19 mouse cellular contexts compared by ENCODE assay signal in the genomic region with DNA sequence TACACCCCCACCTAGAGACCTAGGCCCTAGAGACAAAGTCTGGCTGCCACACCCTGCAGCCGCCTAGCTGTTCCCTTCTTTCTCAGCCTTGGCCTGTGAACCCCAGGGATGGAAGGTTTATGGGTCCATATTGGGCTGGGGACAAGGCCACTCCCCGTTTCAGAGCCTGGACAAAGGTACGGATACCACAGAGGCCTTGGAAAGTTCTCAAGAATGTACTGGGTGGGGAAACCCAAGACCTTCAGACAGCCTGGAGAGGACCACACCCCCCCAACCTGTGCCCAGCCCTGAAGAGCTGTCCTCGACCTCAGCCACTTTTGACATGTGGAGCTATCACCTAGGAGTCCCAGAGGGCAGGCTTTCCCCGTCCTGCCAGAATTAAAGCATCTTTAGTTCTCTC. TPM values are rescaled to one million over a fixed set of nuclear protein-coding genes. Genes with fewer than 3 reads are reported as not detected.
DNase-seq lines count a peak whose midpoint lies in the region; ATAC-seq and TF ChIP-seq lines count a peak whose summit lies in the region.
"Had no signal": no experiment of that assay in that cellular context is flagged by ENCODE, and none has a peak within 500 bp of the region (broad histone marks: within the 10 kb centered on the region; RNA-seq: fewer than 3 reads in every experiment).

No protein-coding gene starts in this region.

- no peaks in the 10 kb centered on the region for H3K36me3 ChIP-seq in hindbrain, embryonic 16.5 days (ENCODE audit: control insufficient read depth, insufficient read depth, low read length)
- H3K36me3 ChIP-seq in hindbrain, embryonic 13.5 days = no peaks in the 10 kb centered on the region
- H3K36me3 ChIP-seq in intestine, embryonic 14.5 days (ENCODE audit: control insufficient read depth, insufficient read depth, low read length) = no peaks in the 10 kb centered on the region
- H3K36me3 ChIP-seq in intestine, postnatal 0 days (ENCODE audit: control insufficient read depth, insufficient read depth) = no peaks in the 10 kb centered on the region
- no peaks in the 10 kb centered on the region for H3K36me3 ChIP-seq in forebrain, embryonic 10.5 days (replicated peaks)
- H3K36me3 ChIP-seq in midbrain, postnatal 0 days (ENCODE audit: insufficient read depth, low read length) = no peaks in the 10 kb centered on the region
- H3K36me3 ChIP-seq: embryonic facial prominence, embryonic 12.5 days; heart, embryonic 10.5 days; heart, embryonic 15.5 days had no signal

- H3K4me3 ChIP-seq in hindbrain, embryonic 16.5 days (ENCODE audit: low read length) = no peak overlapping the region
- no peak overlapping the region for H3K4me3 ChIP-seq in hindbrain, embryonic 13.5 days
- H3K4me3 ChIP-seq in intestine, embryonic 14.5 days (ENCODE audit: low read depth, low read length) = no peak overlapping the region
- no peak overlapping the region for H3K4me3 ChIP-seq in intestine, postnatal 0 days (ENCODE audit: low read depth, low read length)
- H3K4me3 ChIP-seq in forebrain, embryonic 10.5 days = no peak overlapping the region
- H3K4me3 ChIP-seq in midbrain, postnatal 0 days (ENCODE audit: low read depth, low read length) = no peak overlapping the region
- H3K4me3 ChIP-seq: embryonic facial prominence, embryonic 12.5 days; gastrocnemius, adult 2 months; heart, embryonic 10.5 days; heart, embryonic 15.5 days had no signal

- ATAC-seq in hindbrain, embryonic 16.5 days = no peak
- ATAC-seq in hindbrain, embryonic 13.5 days (ENCODE audit: low FRiP score) = no peak
- ATAC-seq in intestine, embryonic 14.5 days (replicated peaks; ENCODE audit: low FRiP score, low TSS enrichment, low read depth) = no peak
- ATAC-seq in intestine, postnatal 0 days = peak; percentile 2; the same call in 1 of the 2 replicates
- ATAC-seq in midbrain, postnatal 0 days (ENCODE audit: low FRiP score) = no peak
- ATAC-seq: forebrain, embryonic 14.5 days had no signal

- peaks cover 2% of the 10 kb centered on the region; the same call in 1 of the 2 replicates for H3K9me3 ChIP-seq in hindbrain, embryonic 16.5 days (ENCODE audit: control insufficient read depth, low read length)
- H3K9me3 ChIP-seq in hindbrain, embryonic 13.5 days = no peaks in the 10 kb centered on the region
- H3K9me3 ChIP-seq in intestine, embryonic 14.5 days (ENCODE audit: control insufficient read depth, low read length) = no peaks in the 10 kb centered on the region
- H3K9me3 ChIP-seq in intestine, postnatal 0 days (ENCODE audit: control insufficient read depth) = no peaks in the 10 kb centered on the region
- H3K9me3 ChIP-seq in forebrain, embryonic 10.5 days = peaks cover 4% of the 10 kb centered on the region; the same call in 1 of the 2 replicates
- H3K9me3 ChIP-seq in midbrain, postnatal 0 days (ENCODE audit: low read length) = no peaks in the 10 kb centered on the region
- H3K9me3 ChIP-seq: embryonic facial prominence, embryonic 12.5 days had no signal

- peaks cover 3% of the 10 kb centered on the region for H3K4me1 ChIP-seq in hindbrain, embryonic 16.5 days (ENCODE audit: control insufficient read depth, insufficient read depth, low read depth, low read length)
- H3K4me1 ChIP-seq in hindbrain, embryonic 13.5 days (replicated peaks) = peaks cover 7% of the 10 kb centered on the region
- H3K4me1 ChIP-seq in intestine, embryonic 14.5 days (replicated peaks; ENCODE audit: control insufficient read depth, insufficient read depth, low read length) = peaks cover 14% of the 10 kb centered on the region
- H3K4me1 ChIP-seq in intestine, postnatal 0 days (replicated peaks; ENCODE audit: control insufficient read depth, insufficient read depth, low read length) = 0 out of 2 replicates have a peak, but pooled peaks cover 5% of the 10 kb centered on the region
- H3K4me1 ChIP-seq in forebrain, embryonic 10.5 days = peaks cover 28% of the 10 kb centered on the region
- peaks cover 5% of the 10 kb centered on the region; the same call in 1 of the 2 replicates for H3K4me1 ChIP-seq in midbrain, postnatal 0 days (ENCODE audit: insufficient read depth, low read length)

- no peak for TF ChIP-seq CTCF in intestine, postnatal 0 days (IDR thresholded peaks at IDR 0.05; ENCODE audit: low read depth)
- TF ChIP-seq CTCF in midbrain, postnatal 0 days (IDR thresholded peaks at IDR 0.05) = no peak

- no peaks in the 10 kb centered on the region for H3K27me3 ChIP-seq in hindbrain, embryonic 16.5 days (replicated peaks; ENCODE audit: control insufficient read depth, insufficient read depth, low read length)
- 0 out of 2 replicates have a peak, but pooled peaks cover 3% of the 10 kb centered on the region for H3K27me3 ChIP-seq in hindbrain, embryonic 13.5 days
- H3K27me3 ChIP-seq in intestine, embryonic 14.5 days (replicated peaks; ENCODE audit: control insufficient read depth, insufficient read depth, low read length) = no peaks in the 10 kb centered on the region
- H3K27me3 ChIP-seq in intestine, postnatal 0 days (replicated peaks; ENCODE audit: control insufficient read depth, insufficient read depth, low read length) = no peaks in the 10 kb centered on the region
- H3K27me3 ChIP-seq in forebrain, embryonic 10.5 days (ENCODE audit: poor library complexity, severe bottlenecking) = 0 out of 2 replicates have a peak, but pooled peaks cover 6% of the 10 kb centered on the region
- no peaks in the 10 kb centered on the region for H3K27me3 ChIP-seq in midbrain, postnatal 0 days (ENCODE audit: insufficient read depth, low read length)
- H3K27me3 ChIP-seq: embryonic facial prominence, embryonic 12.5 days; heart, embryonic 15.5 days had no signal

- DNase-seq in cerebellum, adult 9-11 months = peak; percentile 46
- DNase-seq in cerebellum, adult 18-20 months = no peak
- DNase-seq in intestine, embryonic 14.5 days (ENCODE audit: low spot score) = no peak
- DNase-seq in forebrain, embryonic 10.5 days (ENCODE audit: extremely low spot score, low spot score) = no peak
- DNase-seq in midbrain, postnatal 0 days (ENCODE audit: low spot score) = no peak
- DNase-seq: adrenal gland, postnatal 14 days; cerebellum, adult 11-12 months; cerebellum, postnatal 25 days; gastrocnemius, adult 2 months; gastrocnemius, postnatal 25 days; heart, postnatal 14 days; kidney, adult 18-20 months had no signal

- WGBS in hindbrain, embryonic 16.5 days = 71% methylated on average over 5 of the region's 5 CpGs
- 74% methylated on average over 5 of the region's 5 CpGs for WGBS in hindbrain, embryonic 13.5 days
- 52% methylated on average over 5 of the region's 5 CpGs for WGBS in intestine, embryonic 14.5 days
- WGBS in intestine, postnatal 0 days = 36% methylated on average over 5 of the region's 5 CpGs
- WGBS in forebrain, embryonic 10.5 days = 71% methylated on average over 5 of the region's 5 CpGs
- 71% methylated on average over 5 of the region's 5 CpGs for WGBS in midbrain, postnatal 0 days

- H3K27ac ChIP-seq in hindbrain, embryonic 16.5 days (ENCODE audit: low read depth, low read length) = no peak overlapping the region
- no peak overlapping the region for H3K27ac ChIP-seq in hindbrain, embryonic 13.5 days
- peak overlapping the region; percentile 48; the same call in 1 of the 2 replicates for H3K27ac ChIP-seq in intestine, embryonic 14.5 days (ENCODE audit: low read depth)
- H3K27ac ChIP-seq in intestine, postnatal 0 days (ENCODE audit: low read depth, low read length) = peak overlapping the region; percentile 75
- H3K27ac ChIP-seq in forebrain, embryonic 10.5 days = no peak overlapping the region
- no peak overlapping the region for H3K27ac ChIP-seq in midbrain, postnatal 0 days (ENCODE audit: low read depth, low read length)
- H3K27ac ChIP-seq: embryonic facial prominence, embryonic 12.5 days; gastrocnemius, adult 2 months; heart, embryonic 10.5 days; heart, embryonic 15.5 days had no signal

- no peak overlapping the region for H3K4me2 ChIP-seq in hindbrain, embryonic 16.5 days (ENCODE audit: low read length)
- H3K4me2 ChIP-seq in hindbrain, embryonic 13.5 days = no peak overlapping the region
- no peak overlapping the region for H3K4me2 ChIP-seq in intestine, embryonic 14.5 days (ENCODE audit: low read length)
- no peak overlapping the region for H3K4me2 ChIP-seq in intestine, postnatal 0 days (replicated peaks; ENCODE audit: low read depth)
- no peak overlapping the region for H3K4me2 ChIP-seq in midbrain, postnatal 0 days (ENCODE audit: low read depth, low read length, poor library complexity, severe bottlenecking)
- H3K4me2 ChIP-seq: embryonic facial prominence, embryonic 12.5 days; heart, embryonic 15.5 days had no signal

- peak overlapping the region; percentile 28; the same call in 1 of the 2 replicates for H3K9ac ChIP-seq in hindbrain, embryonic 16.5 days (ENCODE audit: low read depth, low read length)
- H3K9ac ChIP-seq in hindbrain, embryonic 13.5 days = no peak overlapping the region; the same call in 1 of the 2 replicates
- H3K9ac ChIP-seq in intestine, embryonic 14.5 days (ENCODE audit: low read length) = no peak overlapping the region
- H3K9ac ChIP-seq in intestine, postnatal 0 days (ENCODE audit: low read depth, low read length) = no peak overlapping the region
- H3K9ac ChIP-seq in midbrain, postnatal 0 days (replicated peaks; ENCODE audit: low read length, poor library complexity, severe bottlenecking) = no peak overlapping the region
- H3K9ac ChIP-seq: embryonic facial prominence, embryonic 12.5 days; heart, embryonic 15.5 days had no signal

RNA-seq across cellular contexts. Expression of gene Gna11, which starts 4.0 kb away (rescaled TPM):
- 96.0 and 104 TPM in 2 replicates for polyA plus RNA-seq in hindbrain, embryonic 16.5 days (2015; fragmentation: Nextera tagmentation; extraction: Ambion mirVana)
- 79.8 and 82.4 TPM in 2 replicates for polyA plus RNA-seq in hindbrain, embryonic 13.5 days (2015; fragmentation: Nextera tagmentation; extraction: Ambion mirVana)
- polyA plus RNA-seq in intestine, embryonic 14.5 days (2014; fragmentation: Nextera tagmentation; extraction: Ambion mirVana) = 145 and 171 TPM in 2 replicates
- 188 and 195 TPM in 2 replicates for polyA plus RNA-seq in intestine, postnatal 0 days (2015; fragmentation: Nextera tagmentation; extraction: Ambion mirVana)
- 73.4 and 77.2 TPM in 2 replicates for polyA plus RNA-seq in forebrain, embryonic 10.5 days (2016; fragmentation: Nextera tagmentation; extraction: Ambion mirVana)
- 108 and 130 TPM in 2 replicates for total RNA-seq in midbrain, postnatal 0 days (2014; rRNA removed)
- 107 and 108 TPM in 2 replicates for polyA plus RNA-seq in midbrain, postnatal 0 days (2015; fragmentation: Nextera tagmentation; extraction: Ambion mirVana)

RNA-seq across cellular contexts. Expression of gene Aes, which starts 10.3 kb away (rescaled TPM):
- 457 and 712 TPM in 2 replicates for polyA plus RNA-seq in hindbrain, embryonic 16.5 days (2015; fragmentation: Nextera tagmentation; extraction: Ambion mirVana)
- 545 and 558 TPM in 2 replicates for polyA plus RNA-seq in hindbrain, embryonic 13.5 days (2015; fragmentation: Nextera tagmentation; extraction: Ambion mirVana)
- 395 and 515 TPM in 2 replicates for polyA plus RNA-seq in intestine, embryonic 14.5 days (2014; fragmentation: Nextera tagmentation; extraction: Ambion mirVana)
- 528 and 536 TPM in 2 replicates for polyA plus RNA-seq in intestine, postnatal 0 days (2015; fragmentation: Nextera tagmentation; extraction: Ambion mirVana)
- 276 and 283 TPM in 2 replicates for polyA plus RNA-seq in forebrain, embryonic 10.5 days (2016; fragmentation: Nextera tagmentation; extraction: Ambion mirVana)
- total RNA-seq in midbrain, postnatal 0 days (2014; rRNA removed) = 539 and 662 TPM in 2 replicates
- polyA plus RNA-seq in midbrain, postnatal 0 days (2015; fragmentation: Nextera tagmentation; extraction: Ambion mirVana) = 805 and 854 TPM in 2 replicates

RNA-seq across cellular contexts. Expression of gene Gna15, which starts 24.9 kb away (rescaled TPM):
- 0.81 and 1.1 TPM in 2 replicates for polyA plus RNA-seq in hindbrain, embryonic 16.5 days (2015; fragmentation: Nextera tagmentation; extraction: Ambion mirVana)
- polyA plus RNA-seq in hindbrain, embryonic 13.5 days (2015; fragmentation: Nextera tagmentation; extraction: Ambion mirVana) = 1.2 and 1.7 TPM in 2 replicates
- 0.73 and 0.84 TPM in 2 replicates for polyA plus RNA-seq in intestine, embryonic 14.5 days (2014; fragmentation: Nextera tagmentation; extraction: Ambion mirVana)
- 0.64 and 0.78 TPM in 2 replicates for polyA plus RNA-seq in intestine, postnatal 0 days (2015; fragmentation: Nextera tagmentation; extraction: Ambion mirVana)
- 0.84 and 1.1 TPM in 2 replicates for polyA plus RNA-seq in forebrain, embryonic 10.5 days (2016; fragmentation: Nextera tagmentation; extraction: Ambion mirVana)
- total RNA-seq in midbrain, postnatal 0 days (2014; rRNA removed) = 0.94 and 2.1 TPM in 2 replicates
- 1.1 and 1.2 TPM in 2 replicates for polyA plus RNA-seq in midbrain, postnatal 0 days (2015; fragmentation: Nextera tagmentation; extraction: Ambion mirVana)

RNA-seq across cellular contexts. Expression of gene Tle2, which starts 25.4 kb away (rescaled TPM):
- polyA plus RNA-seq in hindbrain, embryonic 16.5 days (2015; fragmentation: Nextera tagmentation; extraction: Ambion mirVana) = 40.9 and 50.2 TPM in 2 replicates
- 27.7 and 28.9 TPM in 2 replicates for polyA plus RNA-seq in hindbrain, embryonic 13.5 days (2015; fragmentation: Nextera tagmentation; extraction: Ambion mirVana)
- polyA plus RNA-seq in intestine, embryonic 14.5 days (2014; fragmentation: Nextera tagmentation; extraction: Ambion mirVana) = 15.8 and 17.8 TPM in 2 replicates
- polyA plus RNA-seq in intestine, postnatal 0 days (2015; fragmentation: Nextera tagmentation; extraction: Ambion mirVana) = 3.0 and 5.2 TPM in 2 replicates
- polyA plus RNA-seq in forebrain, embryonic 10.5 days (2016; fragmentation: Nextera tagmentation; extraction: Ambion mirVana) = 4.1 and 4.3 TPM in 2 replicates
- 31.2 and 35.6 TPM in 2 replicates for total RNA-seq in midbrain, postnatal 0 days (2014; rRNA removed)
- 56.8 and 57.3 TPM in 2 replicates for polyA plus RNA-seq in midbrain, postnatal 0 days (2015; fragmentation: Nextera tagmentation; extraction: Ambion mirVana)

RNA-seq across cellular contexts. Expression of gene S1pr4, which starts 49.0 kb away (rescaled TPM):
- polyA plus RNA-seq in hindbrain, embryonic 16.5 days (2015; fragmentation: Nextera tagmentation; extraction: Ambion mirVana) = 0.65 and 0.79 TPM in 2 replicates
- 0.93 and 0.95 TPM in 2 replicates for polyA plus RNA-seq in hindbrain, embryonic 13.5 days (2015; fragmentation: Nextera tagmentation; extraction: Ambion mirVana)
- 0.53 and 0.65 TPM in 2 replicates for polyA plus RNA-seq in intestine, embryonic 14.5 days (2014; fragmentation: Nextera tagmentation; extraction: Ambion mirVana)
- polyA plus RNA-seq in intestine, postnatal 0 days (2015; fragmentation: Nextera tagmentation; extraction: Ambion mirVana) = 0.50 and 0.74 TPM in 2 replicates
- polyA plus RNA-seq in forebrain, embryonic 10.5 days (2016; fragmentation: Nextera tagmentation; extraction: Ambion mirVana) = 0.32 and 0.33 TPM in 2 replicates
- 0.09 and 0.16 TPM in 2 replicates for total RNA-seq in midbrain, postnatal 0 days (2014; rRNA removed)
- polyA plus RNA-seq in midbrain, postnatal 0 days (2015; fragmentation: Nextera tagmentation; extraction: Ambion mirVana) = 0.40 and 0.41 TPM in 2 replicates

Comparison
In these comparisons a context has a peak if more than half of its experiments do, and no peak if none do; other contexts are left out.
1. H3K27ac ChIP-seq: peak in intestine, embryonic 14.5 days (single experiment) and intestine, postnatal 0 days (single experiment); none in hindbrain, embryonic 16.5 days (single experiment), hindbrain, embryonic 13.5 days (single experiment), forebrain, embryonic 10.5 days (single experiment) and midbrain, postnatal 0 days (single experiment).